Mouse (Mus musculus) spleen, postnatal 14 days (tissue): Measurements from ENCODE around the gene Ccnb3.
"Not testable (repeated sequence)": the region's sequence is repeated elsewhere in the genome, so short reads cannot be mapped to it uniquely, and the experiment has no call there.

Experiments
- DNase-seq, 2 experiments: peaks; one replicate each; pipeline ENCODE4 v3.0.0; 2021 to 2022; ENCODE audit warnings: low spot score in 2 of 2

The Ccnb3 gene

GRCm38 (mm10) chrX:7041519-7041918, at the start of gene Ccnb3:
Gene Ccnb3, minus strand, starts transcription at chrX:7041619.
- DNase-seq: no peak

- no peak for DNase-seq
These were observed 48.9 kb upstream of the Ccnb3 start for GRCm38 (mm10) chrX:7090323-7090722.

DNA sequence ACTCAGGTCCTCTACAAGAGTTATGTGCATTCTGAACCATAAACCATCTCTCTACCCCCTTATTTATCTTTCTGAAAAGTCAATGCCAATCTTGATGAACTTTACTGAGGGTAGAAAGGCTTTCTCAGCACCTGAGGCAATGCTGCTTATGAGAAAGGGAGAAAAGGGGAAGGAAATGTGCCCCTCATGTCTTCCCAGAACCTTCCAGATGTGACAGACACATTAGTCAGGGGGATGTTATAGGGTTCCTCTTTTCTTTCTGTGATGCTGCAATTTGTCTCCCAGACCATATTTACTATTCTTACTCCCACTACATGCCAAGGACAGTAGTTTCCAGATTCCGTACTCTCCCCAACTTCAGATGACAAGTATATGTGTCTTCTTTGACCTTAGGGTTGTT, 44.5 kb upstream of the Ccnb3 start:
- DNase-seq: no peak

GRCm38 (mm10) chrX:7079820-7080429, 38.5 kb upstream of the Ccnb3 start:
- DNase-seq: no peak

DNA sequence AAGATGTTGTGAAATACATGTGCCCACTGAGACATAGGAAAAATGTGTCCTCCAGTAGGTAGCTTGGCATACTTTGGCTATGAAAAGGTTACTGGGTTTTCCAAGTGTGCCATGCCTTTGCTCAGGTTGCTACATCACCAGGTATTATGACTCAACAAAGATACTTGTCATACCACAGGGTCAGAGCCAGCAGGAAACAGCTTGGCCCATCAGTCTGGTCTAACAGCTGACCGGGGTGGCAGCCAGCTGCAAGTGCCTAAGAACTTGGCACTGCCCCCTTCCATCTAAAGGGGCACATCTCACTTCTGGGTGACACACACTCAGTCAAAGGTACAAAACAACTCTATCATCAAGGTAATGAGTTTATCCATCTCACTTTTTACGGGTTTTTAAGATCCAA, 26.6 kb upstream of the Ccnb3 start:
- DNase-seq: no peak

- DNase-seq: no peak
These were observed 25.8 kb upstream of the Ccnb3 start, which contains the start of gene Akap4 for GRCm38 (mm10) chrX:7067219-7067618. Gene Akap4, plus strand, starts transcription at chrX:7067519.

- no peak for DNase-seq
These were observed 22.7 kb upstream of the Ccnb3 start for GRCm38 (mm10) chrX:7064109-7064508.

DNA sequence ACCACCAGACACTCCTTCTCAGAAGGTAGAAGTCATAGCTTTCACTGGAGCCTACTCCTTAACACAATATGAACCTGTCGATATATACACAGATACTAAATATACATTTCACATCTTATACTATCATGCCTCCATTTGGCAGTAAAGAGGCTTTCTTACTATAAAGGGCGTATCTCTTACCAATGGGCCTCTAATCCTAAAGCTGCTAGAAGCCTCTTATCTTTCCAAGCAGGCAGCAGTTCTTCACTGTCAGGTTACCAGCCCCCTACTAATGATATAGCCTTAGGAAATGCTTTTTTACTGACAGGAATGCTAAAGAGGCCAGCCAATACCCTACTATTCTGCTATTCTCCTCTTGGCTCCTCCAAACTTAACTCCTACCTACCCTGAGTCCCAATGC, 16.2 kb upstream of the Ccnb3 start:
- no peak for DNase-seq

DNA sequence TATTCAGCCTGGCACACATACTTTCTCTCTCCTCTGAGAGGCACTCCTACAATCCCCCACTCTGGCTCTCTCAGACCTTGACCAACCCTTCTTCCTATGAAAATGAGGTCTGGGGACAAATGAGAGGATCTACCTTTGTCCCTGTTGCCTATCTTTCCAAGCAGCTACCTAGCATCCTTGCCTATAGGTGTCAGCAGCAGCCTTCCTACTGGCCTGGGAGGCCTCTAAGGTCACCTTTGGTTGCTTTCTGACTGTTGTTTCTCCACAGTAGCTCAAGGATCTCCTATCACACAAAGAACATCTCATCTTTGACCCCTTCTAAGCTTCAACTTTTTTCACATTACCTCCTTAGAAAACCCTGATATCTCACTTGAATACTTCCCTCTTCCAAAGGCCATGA, 15.6 kb upstream of the Ccnb3 start:
- DNase-seq: no peak

GRCm38 (mm10) chrX:6983916-6984315, 57.5 kb downstream of the Ccnb3 start:
- DNase-seq: not testable (repeated sequence)

- no peak for DNase-seq
These were observed 69.5 kb downstream of the Ccnb3 start for GRCm38 (mm10) chrX:6971956-6972355.

DNA sequence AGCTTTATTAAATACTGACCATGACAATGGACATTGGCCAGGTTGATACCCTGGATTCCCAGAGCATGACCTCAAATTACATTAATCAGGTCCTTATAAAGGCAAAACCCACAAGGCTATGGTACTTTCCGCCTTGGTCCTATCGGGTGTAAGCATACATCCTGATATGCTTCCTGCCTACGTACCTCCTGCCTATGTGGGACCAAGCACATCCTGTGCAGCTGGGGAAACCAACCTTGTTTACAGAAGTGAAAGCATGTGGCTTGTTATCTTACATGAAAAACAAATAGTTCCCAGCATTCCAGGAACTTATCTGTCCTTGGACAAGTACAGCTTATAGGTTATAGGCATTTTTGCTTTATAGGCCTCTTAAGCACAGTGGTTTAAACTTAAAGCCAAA, 72.8 kb downstream of the Ccnb3 start:
- no peak for DNase-seq
